Mouse (Mus musculus) urinary bladder, adult 18-20 months (tissue): ENCODE data around the gene Inka2.
"Not testable (repeated sequence)": the region's sequence is repeated elsewhere in the genome, so short reads cannot be mapped to it uniquely, and the experiment has no call there.

Source experiments
- DNase-seq, 2 experiments: peaks; one replicate each; pipeline ENCODE4 v3.0.0; 2022; ENCODE audit warnings: low spot score in 2 of 2, mixed read lengths in 2 of 2

Gene Inka2

GRCm38 (mm10) chr3:105696387-105697147, 7.8 kb upstream of the Inka2 start:
- DNase-seq, result no peak

- DNase-seq, result no peak
These were observed 7.3 kb upstream of the Inka2 start for GRCm38 (mm10) chr3:105697148-105697441.

- no peak for DNase-seq
These were observed 6.1 kb upstream of the Inka2 start for GRCm38 (mm10) chr3:105698311-105698710.

- DNase-seq, result no peak
These were observed 5.0 kb upstream of the Inka2 start for GRCm38 (mm10) chr3:105699241-105699933.

GRCm38 (mm10) chr3:105700786-105701185, 3.6 kb upstream of the Inka2 start:
- not testable (repeated sequence) for DNase-seq

GRCm38 (mm10) chr3:105701399-105701798, 3.0 kb upstream of the Inka2 start:
- DNase-seq, result no peak

- no peak for DNase-seq
These were observed 828 bp upstream of the Inka2 start for GRCm38 (mm10) chr3:105703571-105703970.

- peak; percentile 67 to 74 for DNase-seq
These were observed 706 bp downstream of the Inka2 start for GRCm38 (mm10) chr3:105705061-105705549.

GRCm38 (mm10) chr3:105705561-105705960, 1.2 kb downstream of the Inka2 start:
- no peak for DNase-seq

GRCm38 (mm10) chr3:105706366-105707020, 2.1 kb downstream of the Inka2 start:
- no peak for DNase-seq

GRCm38 (mm10) chr3:105707590-105707989, 3.2 kb downstream of the Inka2 start:
- no peak for DNase-seq

GRCm38 (mm10) chr3:105710246-105710645, 5.8 kb downstream of the Inka2 start:
- no peak for DNase-seq

GRCm38 (mm10) chr3:105711741-105712140, 7.3 kb downstream of the Inka2 start:
- DNase-seq, result no peak

- DNase-seq, result no peak
These were observed 8.4 kb downstream of the Inka2 start for GRCm38 (mm10) chr3:105712827-105713226.

GRCm38 (mm10) chr3:105714091-105714819, 9.9 kb downstream of the Inka2 start:
- DNase-seq, result no peak

GRCm38 (mm10) chr3:105714820-105715167, 10.4 kb downstream of the Inka2 start:
- DNase-seq, result no peak

GRCm38 (mm10) chr3:105716353-105717000, 12.1 kb downstream of the Inka2 start:
- no peak for DNase-seq

GRCm38 (mm10) chr3:105717856-105718555, 13.6 kb downstream of the Inka2 start:
- no peak for DNase-seq

GRCm38 (mm10) chr3:105718746-105719145, 14.3 kb downstream of the Inka2 start:
- DNase-seq, result no peak

GRCm38 (mm10) chr3:105719979-105720378, 15.6 kb downstream of the Inka2 start:
- DNase-seq, result no peak

- DNase-seq, result no peak
These were observed 16.1 kb downstream of the Inka2 start for GRCm38 (mm10) chr3:105720514-105720913.
